Mouse (Mus musculus) hindbrain, embryonic 14.5 days (tissue): ENCODE results near the gene Dync1h1. TPM values are rescaled to one million over a fixed set of nuclear protein-coding genes. Genes with fewer than 3 reads are reported as not detected.
"Not testable (repeated sequence)": the region's sequence is repeated elsewhere in the genome, so short reads cannot be mapped to it uniquely, and the experiment has no call there.

ENCODE experiments used
- ATAC-seq: fragments of 200-750 bp; cut with Nextera tagmentation; 2 replicates; pipeline ENCODE4 v1.8.0; 2017; ENCODE audit warnings: moderate number of reproducible peaks, mild to moderate bottlenecking, moderate TSS enrichment, moderate library complexity; ENCODE audit not compliant: low FRiP score
- DNase-seq: peaks from one replicate; pipeline ENCODE4 v3.0.0-alpha.2; 2015; ENCODE audit warnings: low spot score
- H3K27ac ChIP-seq: fragments of 300-500 bp; sonication (generic); 2 replicates; pipeline ENCODE4 v1.5.1; 2014; ENCODE audit warnings: mild to moderate bottlenecking, moderate library complexity
- H3K27me3 ChIP-seq: fragments of 300-500 bp; sonication (generic); 2 replicates; pipeline ENCODE4 v1.6.1; 2014; ENCODE audit warnings: mild to moderate bottlenecking, low read length, mixed read lengths; ENCODE audit not compliant: control insufficient read depth, insufficient read depth
- H3K36me3 ChIP-seq: fragments of 300-500 bp; sonication (generic); replicated peaks from 2 replicates; pipeline ENCODE4 v1.6.1; 2014; ENCODE audit not compliant: control insufficient read depth, insufficient read depth
- H3K4me1 ChIP-seq: fragments of 300-500 bp; sonication (generic); replicated peaks from 2 replicates; pipeline ENCODE4 v1.6.1; 2014; ENCODE audit warnings: antibody characterized with exemption, low read length, mixed read lengths; ENCODE audit not compliant: control insufficient read depth, insufficient read depth
- H3K4me2 ChIP-seq: fragments of 300-500 bp; sonication (generic); replicated peaks from 2 replicates; pipeline ENCODE4 v1.6.1; 2014; ENCODE audit warnings: mild to moderate bottlenecking, moderate library complexity
- H3K4me3 ChIP-seq: fragments of 300-500 bp; sonication (generic); replicated peaks from 2 replicates; pipeline ENCODE4 v1.5.1; 2014; ENCODE audit warnings: mild to moderate bottlenecking, low read length
- H3K9ac ChIP-seq: fragments of 300-500 bp; sonication (generic); 2 replicates; pipeline ENCODE4 v1.6.1; 2014
- H3K9me3 ChIP-seq: fragments of 300-500 bp; sonication (generic); 2 replicates; pipeline ENCODE4 v1.6.1; 2016; ENCODE audit warnings: low read length; ENCODE audit not compliant: control insufficient read depth
- WGBS: fragments of 180-500 bp; shearing (Covaris S2); extraction: QIAGEN DNeasy Blood & Tissue Kit; methylation state at CpG from one replicate; pipeline ENCODE4 v1.1.7; 2014; 5-methylcytosine and 5-hydroxymethylcytosine counted together
- microRNA-seq: library from miRNA; unstranded; fragments of <30 nt; microRNA quantifications from one replicate; pipeline ENCODE4, GENCODE M21; 2016
- polyA plus RNA-seq: library from polyadenylated mRNA; unstranded; fragments of >200 nt; fragmentation: Nextera tagmentation; extraction: Ambion mirVana; gene quantifications from 2 replicates; pipeline ENCODE4 v1.2.1, GENCODE M21; 2014

The Dync1h1 gene
- polyA plus RNA-seq, 1 experiment from 2014 or later: 114 TPM

DNA sequence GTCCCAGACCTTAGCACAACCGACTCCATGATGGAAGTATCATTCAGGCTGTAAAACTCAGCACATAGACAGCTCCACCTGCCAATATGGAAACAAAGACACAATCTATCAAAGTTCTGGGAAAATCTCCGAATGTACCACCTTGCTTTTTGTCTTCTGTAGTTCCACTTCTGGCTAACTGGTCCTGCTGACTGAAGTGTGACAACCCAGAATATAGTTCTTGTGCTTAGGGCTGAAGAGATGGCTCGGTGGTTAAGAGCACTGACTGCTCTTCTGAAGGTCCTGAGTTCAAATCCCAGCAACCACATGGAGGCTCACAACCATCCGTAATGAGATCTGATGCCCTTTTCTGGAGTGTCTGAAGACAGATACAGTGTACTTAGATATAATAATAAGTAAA, 104.2 kb downstream of the Dync1h1 start:
- not testable (repeated sequence) for H3K27me3 ChIP-seq, H3K9me3 ChIP-seq, DNase-seq, H3K4me2 ChIP-seq, H3K9ac ChIP-seq, H3K36me3 ChIP-seq, H3K4me3 ChIP-seq, H3K4me1 ChIP-seq, ATAC-seq
- 0 out of 2 replicates have a peak overlapping the region, but pooled peaks have one; percentile 22 for H3K27ac ChIP-seq
- WGBS: 81% methylated on average over 4 of the region's 4 CpGs

DNA sequence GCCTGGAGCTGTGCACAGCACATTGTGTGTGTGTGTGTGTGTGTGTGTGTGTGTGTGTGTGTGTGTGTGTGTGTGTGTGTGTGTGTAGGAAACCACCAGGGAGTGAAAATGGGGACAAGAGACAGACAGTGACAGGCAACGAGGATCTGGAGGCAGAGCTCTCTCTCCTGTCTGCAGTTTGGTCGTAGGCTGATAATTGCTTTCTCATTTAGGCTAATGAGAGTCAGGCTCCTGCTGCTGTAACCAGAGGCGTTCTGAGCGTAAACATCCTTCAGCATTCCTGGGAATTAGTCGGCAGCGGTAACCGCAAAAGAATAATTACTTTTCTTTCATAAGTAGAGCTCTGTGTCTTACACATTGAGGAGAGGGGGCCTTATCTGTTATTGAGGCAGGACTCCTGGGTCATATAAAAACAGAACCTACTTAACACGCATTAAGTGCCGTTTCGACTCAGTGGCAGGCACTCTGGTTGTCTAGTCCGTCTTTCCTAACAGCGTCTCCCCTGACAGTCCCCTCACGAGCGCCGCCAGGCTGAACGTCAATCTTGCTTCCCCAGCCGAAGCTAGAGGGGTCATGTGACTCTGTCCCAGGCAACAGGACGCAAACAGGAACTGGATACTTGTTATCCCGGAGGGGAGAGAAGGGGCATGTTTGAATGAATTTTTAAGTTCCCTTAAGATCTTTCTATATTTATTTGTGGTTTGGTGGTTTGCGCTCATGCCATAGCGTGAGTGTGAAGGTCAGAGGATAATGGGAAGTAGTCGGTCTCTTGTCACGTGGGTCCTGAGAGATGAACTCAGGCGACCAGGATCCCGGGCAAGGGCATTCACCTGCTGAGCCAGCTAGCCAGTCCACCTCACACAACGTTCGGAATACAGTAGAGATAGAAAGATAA, 105.3 kb downstream of the Dync1h1 start:
- Histone ChIP-seq H3K4me1 (0 out of 2 replicates have a peak, but pooled peaks cover 6% of the 10 kb centered on the region), H3K9ac (peak overlapping the region; percentile 26; the same call in 1 of the 2 replicates), H3K27ac (peak overlapping the region; percentile 22; the same call in 1 of the 2 replicates), H3K27me3 (no peaks in the 10 kb centered on the region), H3K9me3 (no peaks in the 10 kb centered on the region), H3K4me2 (peak overlapping the region; percentile 44), H3K4me3 (peak overlapping the region; percentile 22), H3K36me3 (no peaks in the 10 kb centered on the region)
- peak; percentile 62 for DNase-seq
- under 1% methylated on average over 27 of the region's 27 CpGs for whole genome bisulfite sequencing
- ATAC-seq: peak; percentile 83

DNA sequence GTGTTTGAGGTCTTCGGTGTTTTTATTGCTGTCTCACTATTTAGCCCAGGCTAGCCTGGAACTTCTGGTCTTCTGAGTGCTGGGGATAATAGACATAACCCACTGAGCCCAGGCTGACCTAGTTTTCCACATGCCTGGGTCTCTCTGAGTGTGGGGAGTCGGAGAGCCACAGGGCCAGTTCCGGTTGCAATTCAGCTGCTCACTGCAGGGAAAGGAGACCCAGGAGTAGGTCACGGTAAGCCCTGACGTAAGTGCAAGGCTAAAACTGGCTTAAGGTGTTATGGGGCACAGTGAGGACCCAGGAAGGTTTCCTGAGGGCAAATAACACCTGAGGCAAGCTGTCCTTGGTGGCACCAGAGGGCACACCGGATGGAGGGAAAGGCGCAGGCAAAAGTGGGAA, 106.2 kb downstream of the Dync1h1 start:
- no peak overlapping the region for H3K4me3 ChIP-seq
- H3K4me1 ChIP-seq: 0 out of 2 replicates have a peak, but pooled peaks cover 6% of the 10 kb centered on the region
- no peaks in the 10 kb centered on the region for H3K27me3 ChIP-seq
- WGBS: 87% methylated on average over 7 of the region's 7 CpGs
- no peak for DNase-seq
- H3K36me3 ChIP-seq: no peaks in the 10 kb centered on the region
- no peak overlapping the region for H3K9ac ChIP-seq
- no peaks in the 10 kb centered on the region for H3K9me3 ChIP-seq
- H3K4me2 ChIP-seq: peak overlapping the region; percentile 44
- no peak for ATAC-seq
- no peak overlapping the region for H3K27ac ChIP-seq

DNA sequence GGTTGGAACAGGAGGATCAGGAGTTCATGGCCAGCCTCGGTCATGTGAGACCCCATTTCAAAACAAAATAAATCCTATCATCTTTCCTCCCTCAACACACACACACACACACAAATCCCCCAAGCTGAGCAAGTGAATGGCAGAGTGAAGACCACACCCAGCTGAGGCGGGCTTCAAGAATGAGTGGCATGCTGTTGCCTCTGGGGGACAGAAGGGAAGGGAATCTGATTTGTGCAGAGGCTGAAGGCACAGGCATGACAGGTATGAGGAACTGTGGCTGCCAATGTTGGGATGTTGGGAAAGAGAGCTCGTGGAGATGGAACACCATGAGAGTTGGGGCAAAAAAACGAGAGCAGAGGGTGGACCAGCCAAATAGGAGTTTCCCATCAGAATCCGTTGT, 110.0 kb downstream of the Dync1h1 start:
- H3K4me1 ChIP-seq: 0 out of 2 replicates have a peak, but pooled peaks cover under 1% of the 10 kb centered on the region
- 73% methylated on average over 5 of the region's 5 CpGs for WGBS

DNA sequence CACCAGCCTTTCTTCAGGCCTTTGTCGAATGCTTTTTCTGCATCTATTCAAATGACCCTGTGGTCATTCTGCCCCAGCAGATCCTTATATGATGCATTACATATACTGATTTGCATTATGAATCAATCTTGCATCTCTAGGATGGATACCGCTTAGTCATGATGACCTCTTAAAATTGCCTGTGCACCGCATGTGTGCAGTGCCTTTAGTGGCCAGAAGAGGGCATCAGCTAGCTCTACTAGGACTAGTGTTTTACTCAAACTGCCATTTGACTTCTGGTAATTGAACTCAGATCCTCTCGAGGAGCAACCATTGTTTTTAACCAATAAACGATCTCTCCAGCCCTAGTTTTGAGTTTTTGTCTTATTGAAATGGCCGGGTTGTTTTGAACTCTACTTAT, 112.5 kb downstream of the Dync1h1 start:
- Histone ChIP-seq H3K9ac (no peak overlapping the region), H3K4me1 (no peaks in the 10 kb centered on the region), H3K4me2 (no peak overlapping the region), H3K36me3 (no peaks in the 10 kb centered on the region), H3K4me3 (no peak overlapping the region), H3K27me3 (no peaks in the 10 kb centered on the region), H3K27ac (no peak overlapping the region), H3K9me3 (no peaks in the 10 kb centered on the region)
- ATAC-seq: no peak
- 95% methylated on average over 6 of the region's 6 CpGs for WGBS
- DNase-seq: no peak

More for the DNA sequence above, 110.0 kb downstream of the Dync1h1 start:
- Histone ChIP-seq H3K4me2 (no peak overlapping the region), H3K27me3 (no peaks in the 10 kb centered on the region), H3K9ac (no peak overlapping the region), H3K27ac (no peak overlapping the region), H3K36me3 (no peaks in the 10 kb centered on the region), H3K9me3 (no peaks in the 10 kb centered on the region), H3K4me3 (no peak overlapping the region)
- no peak for ATAC-seq
- DNase-seq: no peak

DNA sequence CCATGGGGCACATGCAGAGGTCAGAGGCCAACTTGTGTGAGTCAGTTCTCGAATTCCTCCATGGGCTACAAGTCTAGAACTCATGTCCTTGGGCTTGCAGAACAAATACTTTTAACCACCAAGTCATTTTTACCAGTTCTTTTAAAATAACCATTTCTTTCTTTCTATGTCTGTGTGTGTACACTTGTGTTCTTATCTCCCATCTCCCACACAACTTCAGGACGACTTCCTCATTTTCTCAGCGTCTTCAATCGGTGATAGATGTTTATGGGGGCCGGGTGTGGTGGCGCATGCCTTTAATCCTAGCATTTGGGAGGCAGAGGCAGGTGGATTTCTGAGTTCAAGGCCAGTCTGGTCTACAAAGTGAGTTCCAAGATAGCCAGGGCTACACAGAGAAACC, 113.0 kb downstream of the Dync1h1 start:
- no peak for ATAC-seq
- no peak for DNase-seq
- H3K9ac ChIP-seq: no peak overlapping the region
- no peaks in the 10 kb centered on the region for H3K9me3 ChIP-seq
- WGBS: 92% methylated on average over 6 of the region's 6 CpGs
- H3K4me3 ChIP-seq: no peak overlapping the region
- H3K36me3 ChIP-seq: no peaks in the 10 kb centered on the region
- no peak overlapping the region for H3K27ac ChIP-seq
- no peaks in the 10 kb centered on the region for H3K4me1 ChIP-seq
- no peak overlapping the region for H3K4me2 ChIP-seq
- no peaks in the 10 kb centered on the region for H3K27me3 ChIP-seq

DNA sequence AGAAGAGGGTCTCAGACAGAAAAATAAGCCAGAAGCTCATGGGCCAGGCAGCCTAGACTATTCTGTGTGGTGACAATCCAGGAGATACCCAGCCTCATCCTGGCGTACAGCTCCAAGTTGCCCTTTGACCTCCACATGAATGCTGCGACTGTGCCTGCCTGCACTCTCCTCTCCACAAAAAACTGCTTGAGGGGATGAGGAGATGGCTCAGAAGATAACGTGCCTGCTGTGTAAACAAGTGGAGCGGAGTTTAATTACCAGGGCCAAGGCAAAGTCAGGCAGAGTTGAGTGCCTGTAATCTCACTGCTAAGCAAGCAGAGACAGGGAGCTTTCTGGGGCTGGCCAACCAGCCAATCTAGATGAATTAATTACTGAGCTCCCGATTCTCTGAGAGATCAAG, 114.8 kb downstream of the Dync1h1 start:
- Histone ChIP-seq H3K9ac (no peak overlapping the region), H3K27me3 (peaks cover 3% of the 10 kb centered on the region; the same call in 1 of the 2 replicates), H3K9me3 (no peaks in the 10 kb centered on the region), H3K27ac (no peak overlapping the region), H3K4me3 (no peak overlapping the region), H3K4me1 (no peaks in the 10 kb centered on the region), H3K36me3 (no peaks in the 10 kb centered on the region), H3K4me2 (no peak overlapping the region)
- DNase-seq (no peak), ATAC-seq (no peak)
- WGBS: 33% methylated on average over 5 of the region's 5 CpGs

Small RNA genes within 50 kb of the gene (microRNA-seq; reads per million reads assigned to microRNA genes)
- gene Gm27299: not detected

Other genes starting within 250 kb of the Dync1h1 start
- gene Ppp2r5c, start 154.3 kb upstream of the Dync1h1 start, polyA plus RNA-seq: 163 TPM in 2 replicates
- 0.28 and 0.37 TPM in 2 replicates for gene 1700001K19Rik, start 81.2 kb downstream of the Dync1h1 start, polyA plus RNA-seq
- 1,388 and 1,430 TPM in 2 replicates for gene Hsp90aa1, start 101.3 kb downstream of the Dync1h1 start, polyA plus RNA-seq
- 21.8 and 26.6 TPM in 2 replicates for gene Wdr20, start 136.5 kb downstream of the Dync1h1 start, polyA plus RNA-seq
- gene Mok, start 239.5 kb downstream of the Dync1h1 start, polyA plus RNA-seq: 14.3 and 17.5 TPM in 2 replicates
- 2.8 and 3.8 TPM in 2 replicates for gene Zfp839, start 248.8 kb downstream of the Dync1h1 start, polyA plus RNA-seq